Mouse (Mus musculus) ovary, adult 18-20 months (tissue): ENCODE data around the gene Sms.

ENCODE experiments used
- DNase-seq: peaks from one replicate; pipeline ENCODE4 v3.0.0; 2022; ENCODE audit warnings: low spot score, mixed read lengths

Gene Sms

GRCm38 (mm10) chrX:157449000-157449399 is 43.1 kb downstream of the Sms start:
- DNase-seq: no peak

GRCm38 (mm10) chrX:157447431-157447830 is 44.7 kb downstream of the Sms start:
- DNase-seq: no peak

- DNase-seq: no peak
Measured at GRCm38 (mm10) chrX:157434768-157435167, 57.3 kb downstream of the Sms start.

- DNase-seq: no peak
Measured at GRCm38 (mm10) chrX:157419451-157419850, 72.6 kb downstream of the Sms start.

GRCm38 (mm10) chrX:157415212-157415611 is 76.9 kb downstream of the Sms start, which contains the start of gene Phex:
TSS of gene Phex (minus strand) at chrX:157415312.
- no peak for DNase-seq

GRCm38 (mm10) chrX:157404919-157405318 is 87.2 kb downstream of the Sms start:
- DNase-seq: no peak
